24 mouse cellular contexts compared by ENCODE assay signal in the genomic region with DNA sequence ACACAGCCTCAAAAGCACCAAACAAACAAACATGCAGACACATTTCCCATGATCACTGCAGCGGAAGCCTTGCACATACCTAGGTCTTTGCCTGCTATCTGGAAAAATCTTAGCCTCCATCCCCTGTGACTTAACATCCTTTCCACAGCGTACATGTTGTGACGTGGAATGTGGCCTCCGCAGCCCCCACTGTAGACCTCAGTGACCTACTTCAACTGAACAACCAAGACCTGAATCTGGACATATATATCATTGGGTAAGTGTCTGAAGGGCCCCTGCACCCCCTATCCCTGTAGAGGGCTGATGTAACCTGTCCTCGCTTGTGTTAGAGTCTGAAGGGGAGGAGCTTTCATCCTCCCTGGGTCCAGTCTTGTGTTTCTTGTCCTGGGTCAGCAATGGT. TPM values are rescaled to one million over a fixed set of nuclear protein-coding genes. Genes with fewer than 3 reads are reported as not detected.
DNase-seq lines count a peak whose midpoint lies in the region; ATAC-seq and TF ChIP-seq lines count a peak whose summit lies in the region.
"Had no signal": no experiment of that assay in that cellular context is flagged by ENCODE, and none has a peak within 500 bp of the region (broad histone marks: within the 10 kb centered on the region; RNA-seq: fewer than 3 reads in every experiment).

No protein-coding gene starts in this region.

- H3K27me3 ChIP-seq in embryonic facial prominence, embryonic 13.5 days = no peaks in the 10 kb centered on the region
- no peaks in the 10 kb centered on the region for H3K27me3 ChIP-seq in embryonic facial prominence, embryonic 10.5 days (replicated peaks; ENCODE audit: low read depth, poor library complexity, severe bottlenecking)
- no peaks in the 10 kb centered on the region for H3K27me3 ChIP-seq in limb, embryonic 13.5 days
- no peaks in the 10 kb centered on the region for H3K27me3 ChIP-seq in limb, embryonic 10.5 days (ENCODE audit: low read depth, poor library complexity, severe bottlenecking)
- H3K27me3 ChIP-seq in liver, postnatal 0 days (ENCODE audit: insufficient read depth, low read length) = no peaks in the 10 kb centered on the region
- no peaks in the 10 kb centered on the region for H3K27me3 ChIP-seq in liver, embryonic 11.5 days (replicated peaks; ENCODE audit: control insufficient read depth, insufficient read depth, low read length)
- H3K27me3 ChIP-seq: CH12.LX; forebrain, embryonic 13.5 days; forebrain, embryonic 15.5 days; Patski had no signal

- TF ChIP-seq EP300 in liver, postnatal 0 days (IDR thresholded peaks at IDR 0.05; ENCODE audit: low read depth) = no peak

- 93% methylated on average over 5 of the region's 5 CpGs for WGBS in embryonic facial prominence, embryonic 13.5 days
- WGBS in embryonic facial prominence, embryonic 10.5 days = 90% methylated on average over 5 of the region's 5 CpGs
- WGBS in limb, embryonic 13.5 days = 91% methylated on average over 5 of the region's 5 CpGs
- WGBS in limb, embryonic 10.5 days = 92% methylated on average over 5 of the region's 5 CpGs
- WGBS in liver, postnatal 0 days (ENCODE audit: insufficient replicate concordance) = 86% methylated on average over 5 of the region's 5 CpGs
- WGBS in liver, embryonic 11.5 days = 89% methylated on average over 5 of the region's 5 CpGs

- no peak for ATAC-seq in embryonic facial prominence, embryonic 13.5 days (ENCODE audit: insufficient number of reproducible peaks, insufficient read depth, low FRiP score, low TSS enrichment, low read depth)
- ATAC-seq in limb, embryonic 13.5 days (ENCODE audit: low FRiP score, low read depth) = no peak
- no peak for ATAC-seq in liver, postnatal 0 days
- no peak for ATAC-seq in liver, embryonic 11.5 days (replicated peaks; ENCODE audit: low FRiP score)
- ATAC-seq: activated CD4-positive, CD25-positive, alpha-beta regulatory T cell, adult 4 months; CD4-positive, CD25-positive, alpha-beta regulatory T cell, adult 4 months; forebrain, embryonic 13.5 days; forebrain, embryonic 15.5 days; Patski had no signal

- no peaks in the 10 kb centered on the region for H3K9me3 ChIP-seq in embryonic facial prominence, embryonic 13.5 days
- H3K9me3 ChIP-seq in embryonic facial prominence, embryonic 10.5 days = no peaks in the 10 kb centered on the region
- no peaks in the 10 kb centered on the region for H3K9me3 ChIP-seq in limb, embryonic 13.5 days
- H3K9me3 ChIP-seq in limb, embryonic 10.5 days (replicated peaks) = no peaks in the 10 kb centered on the region
- no peaks in the 10 kb centered on the region for H3K9me3 ChIP-seq in liver, postnatal 0 days (ENCODE audit: low read length)
- no peaks in the 10 kb centered on the region for H3K9me3 ChIP-seq in liver, embryonic 11.5 days (ENCODE audit: control insufficient read depth, low read length)
- H3K9me3 ChIP-seq: forebrain, embryonic 13.5 days; forebrain, embryonic 15.5 days; G1E had no signal

- no peak for TF ChIP-seq CTCF in liver, postnatal 0 days (IDR thresholded peaks at IDR 0.05; ENCODE audit: low read depth)

- peaks cover 29% of the 10 kb centered on the region for H3K36me3 ChIP-seq in embryonic facial prominence, embryonic 13.5 days
- H3K36me3 ChIP-seq in embryonic facial prominence, embryonic 10.5 days (replicated peaks) = peaks cover 14% of the 10 kb centered on the region
- peaks cover 23% of the 10 kb centered on the region for H3K36me3 ChIP-seq in limb, embryonic 13.5 days
- peaks cover 19% of the 10 kb centered on the region for H3K36me3 ChIP-seq in limb, embryonic 10.5 days
- peaks cover 19% of the 10 kb centered on the region for H3K36me3 ChIP-seq in liver, postnatal 0 days (replicated peaks; ENCODE audit: insufficient read depth, low read length)
- peaks cover 2% of the 10 kb centered on the region; the same call in 1 of the 2 replicates for H3K36me3 ChIP-seq in liver, embryonic 11.5 days (ENCODE audit: control insufficient read depth, insufficient read depth, low read length)

- no peak for DNase-seq in embryonic facial prominence, embryonic 10.5 days (ENCODE audit: low spot score)
- peak; percentile 91 for DNase-seq in heart, adult 11 months
- no peak for DNase-seq in heart, postnatal 4 days
- no peak for DNase-seq in limb, embryonic 10.5 days (ENCODE audit: low spot score)
- DNase-seq in liver, postnatal 0 days = no peak
- DNase-seq in liver, embryonic 11.5 days (ENCODE audit: low spot score) = no peak
- DNase-seq: adrenal gland, adult 8-10 months; adrenal gland, postnatal 14 days; adrenal gland, postnatal 36 days; B cell, adult 2 months; cerebellum, adult 11-12 months; cerebellum, adult 2 months; cerebellum, adult 9-10 months; cerebellum, postnatal 10 days; cerebellum, postnatal 25 days had no signal

- peak overlapping the region; percentile 81; the same call in 1 of the 2 replicates for H3K9ac ChIP-seq in embryonic facial prominence, embryonic 13.5 days
- H3K9ac ChIP-seq in limb, embryonic 13.5 days = 0 out of 2 replicates have a peak overlapping the region, but pooled peaks have one; percentile 25
- no peak overlapping the region for H3K9ac ChIP-seq in liver, postnatal 0 days (replicated peaks)
- no peak overlapping the region for H3K9ac ChIP-seq in liver, embryonic 11.5 days (ENCODE audit: low read depth, low read length)

- peaks cover 31% of the 10 kb centered on the region for H3K4me1 ChIP-seq in embryonic facial prominence, embryonic 13.5 days
- H3K4me1 ChIP-seq in embryonic facial prominence, embryonic 10.5 days = peaks cover 37% of the 10 kb centered on the region
- peaks cover 24% of the 10 kb centered on the region for H3K4me1 ChIP-seq in limb, embryonic 13.5 days
- peaks cover 34% of the 10 kb centered on the region for H3K4me1 ChIP-seq in limb, embryonic 10.5 days
- peaks cover 33% of the 10 kb centered on the region for H3K4me1 ChIP-seq in liver, postnatal 0 days (ENCODE audit: insufficient read depth)
- peaks cover 22% of the 10 kb centered on the region for H3K4me1 ChIP-seq in liver, embryonic 11.5 days (replicated peaks; ENCODE audit: control insufficient read depth, insufficient read depth, low read length)

- no peak overlapping the region for H3K4me2 ChIP-seq in embryonic facial prominence, embryonic 13.5 days
- H3K4me2 ChIP-seq in limb, embryonic 13.5 days (replicated peaks) = no peak overlapping the region
- 0 out of 2 replicates have a peak overlapping the region, but pooled peaks have one; percentile 91 for H3K4me2 ChIP-seq in liver, postnatal 0 days (ENCODE audit: low read depth, low read length)
- no peak overlapping the region for H3K4me2 ChIP-seq in liver, embryonic 11.5 days

- no peak overlapping the region for H3K4me3 ChIP-seq in embryonic facial prominence, embryonic 13.5 days
- H3K4me3 ChIP-seq in embryonic facial prominence, embryonic 10.5 days = no peak overlapping the region
- H3K4me3 ChIP-seq in limb, embryonic 13.5 days = no peak overlapping the region
- H3K4me3 ChIP-seq in limb, embryonic 10.5 days = no peak overlapping the region
- H3K4me3 ChIP-seq in liver, postnatal 0 days (ENCODE audit: low read depth, low read length) = no peak overlapping the region
- no peak overlapping the region for H3K4me3 ChIP-seq in liver, embryonic 11.5 days (ENCODE audit: low read depth, low read length)
- H3K4me3 ChIP-seq: forebrain, embryonic 13.5 days; forebrain, embryonic 15.5 days had no signal

- no peak overlapping the region for H3K27ac ChIP-seq in embryonic facial prominence, embryonic 13.5 days
- no peak overlapping the region for H3K27ac ChIP-seq in embryonic facial prominence, embryonic 10.5 days (replicated peaks)
- no peak overlapping the region for H3K27ac ChIP-seq in limb, embryonic 13.5 days
- no peak overlapping the region for H3K27ac ChIP-seq in limb, embryonic 10.5 days
- H3K27ac ChIP-seq in liver, postnatal 0 days (ENCODE audit: low read depth) = no peak overlapping the region
- H3K27ac ChIP-seq in liver, embryonic 11.5 days (ENCODE audit: low read depth, low read length) = no peak overlapping the region
- H3K27ac ChIP-seq: forebrain, embryonic 13.5 days; forebrain, embryonic 15.5 days had no signal

RNA-seq across cellular contexts. Expression of a gene that starts 2.1 kb away (rescaled TPM):
- polyA plus RNA-seq in embryonic facial prominence, embryonic 13.5 days (2015; fragmentation: Nextera tagmentation; extraction: Ambion mirVana) = 23.2 and 26.2 TPM in 2 replicates
- 16.5 and 19.0 TPM in 2 replicates for polyA plus RNA-seq in embryonic facial prominence, embryonic 10.5 days (2016; fragmentation: Nextera tagmentation; extraction: Ambion mirVana)
- total RNA-seq in heart, postnatal 4 days (2021) = 10 to 100 TPM; 23.4 to 26.9 TPM
- 21.1 and 22.0 TPM in 2 replicates for polyA plus RNA-seq in limb, embryonic 13.5 days (2015; fragmentation: Nextera tagmentation; extraction: Ambion mirVana)
- 14.4 and 17.6 TPM in 2 replicates for polyA plus RNA-seq in limb, embryonic 10.5 days (2016; fragmentation: Nextera tagmentation; extraction: Ambion mirVana)
- polyA plus RNA-seq in liver, postnatal 0 days (2015; fragmentation: Nextera tagmentation; extraction: Ambion mirVana) = 16.7 TPM in 2 replicates
- 21.9 and 22.2 TPM in 2 replicates for polyA plus RNA-seq in liver, embryonic 11.5 days (2014; fragmentation: Nextera tagmentation; extraction: Ambion mirVana)

RNA-seq across cellular contexts. Expression of a gene that starts 17.4 kb away (rescaled TPM):
- polyA plus RNA-seq in embryonic facial prominence, embryonic 13.5 days (2015; fragmentation: Nextera tagmentation; extraction: Ambion mirVana) = 38.3 and 43.8 TPM in 2 replicates
- 19.3 and 22.3 TPM in 2 replicates for polyA plus RNA-seq in embryonic facial prominence, embryonic 10.5 days (2016; fragmentation: Nextera tagmentation; extraction: Ambion mirVana)
- 100 to 1,000 TPM; 158 to 160 TPM for total RNA-seq in heart, postnatal 4 days (2021)
- 34.2 and 38.0 TPM in 2 replicates for polyA plus RNA-seq in limb, embryonic 13.5 days (2015; fragmentation: Nextera tagmentation; extraction: Ambion mirVana)
- 19.7 and 20.2 TPM in 2 replicates for polyA plus RNA-seq in limb, embryonic 10.5 days (2016; fragmentation: Nextera tagmentation; extraction: Ambion mirVana)
- polyA plus RNA-seq in liver, postnatal 0 days (2015; fragmentation: Nextera tagmentation; extraction: Ambion mirVana) = 19.4 and 22.4 TPM in 2 replicates
- 37.4 and 41.9 TPM in 2 replicates for polyA plus RNA-seq in liver, embryonic 11.5 days (2014; fragmentation: Nextera tagmentation; extraction: Ambion mirVana)

RNA-seq across cellular contexts. Expression of a gene that starts 45.0 kb away (rescaled TPM):
- polyA plus RNA-seq in embryonic facial prominence, embryonic 13.5 days (2015; fragmentation: Nextera tagmentation; extraction: Ambion mirVana) = 66.2 and 74.4 TPM in 2 replicates
- polyA plus RNA-seq in embryonic facial prominence, embryonic 10.5 days (2016; fragmentation: Nextera tagmentation; extraction: Ambion mirVana) = 61.5 TPM in 2 replicates
- total RNA-seq in heart, postnatal 4 days (2021) = 100 to 1,000 TPM; 150 to 155 TPM
- polyA plus RNA-seq in limb, embryonic 13.5 days (2015; fragmentation: Nextera tagmentation; extraction: Ambion mirVana) = 60.9 and 62.5 TPM in 2 replicates
- 60.9 and 68.8 TPM in 2 replicates for polyA plus RNA-seq in limb, embryonic 10.5 days (2016; fragmentation: Nextera tagmentation; extraction: Ambion mirVana)
- polyA plus RNA-seq in liver, postnatal 0 days (2015; fragmentation: Nextera tagmentation; extraction: Ambion mirVana) = 30.1 and 36.7 TPM in 2 replicates
- 63.2 and 65.1 TPM in 2 replicates for polyA plus RNA-seq in liver, embryonic 11.5 days (2014; fragmentation: Nextera tagmentation; extraction: Ambion mirVana)

RNA-seq across cellular contexts. Expression of a gene that starts 46.1 kb away (rescaled TPM):
- polyA plus RNA-seq in embryonic facial prominence, embryonic 13.5 days (2015; fragmentation: Nextera tagmentation; extraction: Ambion mirVana) = 123 and 136 TPM in 2 replicates
- 112 and 114 TPM in 2 replicates for polyA plus RNA-seq in embryonic facial prominence, embryonic 10.5 days (2016; fragmentation: Nextera tagmentation; extraction: Ambion mirVana)
- total RNA-seq in heart, postnatal 4 days (2021) = 100 to 1,000 TPM; 117 to 123 TPM
- polyA plus RNA-seq in limb, embryonic 13.5 days (2015; fragmentation: Nextera tagmentation; extraction: Ambion mirVana) = 126 and 128 TPM in 2 replicates
- polyA plus RNA-seq in limb, embryonic 10.5 days (2016; fragmentation: Nextera tagmentation; extraction: Ambion mirVana) = 105 and 123 TPM in 2 replicates
- 35.0 and 36.0 TPM in 2 replicates for polyA plus RNA-seq in liver, postnatal 0 days (2015; fragmentation: Nextera tagmentation; extraction: Ambion mirVana)
- 70.4 and 71.1 TPM in 2 replicates for polyA plus RNA-seq in liver, embryonic 11.5 days (2014; fragmentation: Nextera tagmentation; extraction: Ambion mirVana)

Comparison
In these comparisons a context has a peak if more than half of its experiments do, and no peak if none do; other contexts are left out.
1. H3K9ac ChIP-seq: peak in embryonic facial prominence, embryonic 13.5 days (single experiment) and limb, embryonic 13.5 days (single experiment); none in liver, postnatal 0 days (single experiment) and liver, embryonic 11.5 days (single experiment).